In the genomic region with DNA sequence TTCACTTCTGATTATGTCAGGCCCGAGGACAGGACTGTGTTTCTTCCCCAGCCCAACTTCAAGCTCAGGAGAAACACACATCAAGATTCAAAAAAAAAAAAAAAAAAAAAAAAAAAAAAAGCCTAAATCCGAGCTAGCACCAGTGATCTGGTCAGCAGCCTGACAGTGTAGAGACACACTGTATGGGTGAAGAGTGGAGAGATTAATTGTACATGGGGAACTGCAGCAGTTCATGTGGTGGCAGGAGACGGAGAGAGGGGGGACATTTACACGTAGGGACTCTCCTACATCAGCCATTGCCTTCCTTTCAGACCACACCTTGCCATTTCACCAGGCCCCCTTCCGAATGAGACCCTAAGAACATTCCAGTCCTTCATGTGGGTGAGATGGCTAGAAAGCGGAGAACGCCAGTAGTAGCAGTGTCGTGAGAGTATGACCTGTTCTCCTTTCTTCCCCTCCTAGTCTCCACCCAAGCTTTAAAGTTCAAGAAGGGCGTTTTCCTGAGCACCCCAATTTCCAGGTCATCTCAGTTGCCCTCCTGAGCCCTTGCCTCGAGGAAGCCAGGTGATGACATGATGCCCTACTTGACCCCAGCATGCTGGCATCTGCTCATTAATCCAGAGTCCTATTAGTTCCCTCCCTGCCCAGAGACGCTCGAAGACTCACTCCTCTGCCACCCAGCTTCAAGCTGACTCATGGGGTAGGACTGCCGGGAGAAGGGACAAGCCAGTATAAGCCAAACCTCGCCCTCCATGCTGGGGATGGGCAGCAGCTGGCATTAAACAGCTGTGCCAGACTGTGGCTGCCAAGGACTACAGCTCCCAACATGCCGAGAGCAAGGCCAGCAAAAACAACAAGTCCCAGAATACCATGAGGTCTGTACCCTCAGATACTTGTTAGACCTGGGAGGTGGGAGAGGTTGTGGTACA, we compare ENCODE assay signal across 8 mouse cellular contexts. TPM values are rescaled to one million over a fixed set of nuclear protein-coding genes. Genes with fewer than 3 reads are reported as not detected.
DNase-seq lines count a peak whose midpoint lies in the region; ATAC-seq lines count a peak whose summit lies in the region.

No protein-coding gene starts in this region.

- peak overlapping the region; percentile 77 for H3K4me3 ChIP-seq in forebrain, embryonic 12.5 days (replicated peaks)
- H3K4me3 ChIP-seq in hindbrain, embryonic 15.5 days = peak overlapping the region; percentile 94
- H3K4me3 ChIP-seq in limb, embryonic 12.5 days (replicated peaks) = peak overlapping the region; percentile 71
- peak overlapping the region; percentile 81 for H3K4me3 ChIP-seq in midbrain, embryonic 16.5 days (ENCODE audit: low read depth, low read length)

- H3K9me3 ChIP-seq in forebrain, embryonic 12.5 days = no peaks in the 10 kb centered on the region
- no peaks in the 10 kb centered on the region for H3K9me3 ChIP-seq in hindbrain, embryonic 15.5 days
- no peaks in the 10 kb centered on the region for H3K9me3 ChIP-seq in limb, embryonic 12.5 days
- no peaks in the 10 kb centered on the region for H3K9me3 ChIP-seq in midbrain, embryonic 16.5 days (replicated peaks; ENCODE audit: control insufficient read depth, low read length, poor library complexity, severe bottlenecking)

- peak; percentile 71 to 73 for DNase-seq in cerebellum, postnatal 10 days
- DNase-seq in cerebellum, adult 11 months = no peak
- DNase-seq in adipocyte (ENCODE audit: low spot score) = peak; percentile 75
- no peak for DNase-seq in natural killer cell, adult 2 months (ENCODE audit: low spot score in 2 of 2)

- ATAC-seq in forebrain, embryonic 12.5 days (ENCODE audit: low FRiP score) = no peak
- no peak for ATAC-seq in hindbrain, embryonic 15.5 days (ENCODE audit: low FRiP score, low read depth)
- no peak for ATAC-seq in limb, embryonic 12.5 days (ENCODE audit: insufficient number of reproducible peaks, insufficient read depth, low FRiP score, low TSS enrichment, low read depth)
- ATAC-seq in midbrain, embryonic 16.5 days = no peak

- H3K27ac ChIP-seq in forebrain, embryonic 12.5 days = peak overlapping the region; percentile 85
- H3K27ac ChIP-seq in hindbrain, embryonic 15.5 days (replicated peaks) = peak overlapping the region; percentile 82; the same call in 1 of the 2 replicates
- H3K27ac ChIP-seq in limb, embryonic 12.5 days = no peak overlapping the region
- H3K27ac ChIP-seq in midbrain, embryonic 16.5 days (ENCODE audit: low read length) = peak overlapping the region; percentile 84

- H3K4me2 ChIP-seq in forebrain, embryonic 12.5 days = peak overlapping the region; percentile 82
- H3K4me2 ChIP-seq in hindbrain, embryonic 15.5 days = peak overlapping the region; percentile 82
- peak overlapping the region; percentile 77 for H3K4me2 ChIP-seq in limb, embryonic 12.5 days
- peak overlapping the region; percentile 94 for H3K4me2 ChIP-seq in midbrain, embryonic 16.5 days (ENCODE audit: low read length)

- peaks cover 34% of the 10 kb centered on the region for H3K36me3 ChIP-seq in forebrain, embryonic 12.5 days (replicated peaks)
- peaks cover 25% of the 10 kb centered on the region for H3K36me3 ChIP-seq in hindbrain, embryonic 15.5 days
- peaks cover 31% of the 10 kb centered on the region for H3K36me3 ChIP-seq in limb, embryonic 12.5 days
- peaks cover 14% of the 10 kb centered on the region for H3K36me3 ChIP-seq in midbrain, embryonic 16.5 days (ENCODE audit: control insufficient read depth, insufficient read depth, low read length)

- WGBS in forebrain, embryonic 12.5 days = 65% methylated on average over 15 of the region's 15 CpGs
- 55% methylated on average over 15 of the region's 15 CpGs for WGBS in hindbrain, embryonic 15.5 days
- 53% methylated on average over 15 of the region's 15 CpGs for WGBS in limb, embryonic 12.5 days
- WGBS in midbrain, embryonic 16.5 days = 56% methylated on average over 15 of the region's 15 CpGs

- peak overlapping the region; percentile 82 for H3K9ac ChIP-seq in forebrain, embryonic 12.5 days
- H3K9ac ChIP-seq in hindbrain, embryonic 15.5 days = peak overlapping the region; percentile 82
- H3K9ac ChIP-seq in limb, embryonic 12.5 days (replicated peaks) = peak overlapping the region; percentile 77
- peak overlapping the region; percentile 87 for H3K9ac ChIP-seq in midbrain, embryonic 16.5 days (ENCODE audit: low read depth, low read length)

- no peaks in the 10 kb centered on the region for H3K27me3 ChIP-seq in forebrain, embryonic 12.5 days
- H3K27me3 ChIP-seq in hindbrain, embryonic 15.5 days = no peaks in the 10 kb centered on the region
- H3K27me3 ChIP-seq in limb, embryonic 12.5 days = no peaks in the 10 kb centered on the region
- no peaks in the 10 kb centered on the region for H3K27me3 ChIP-seq in midbrain, embryonic 16.5 days (ENCODE audit: control insufficient read depth, insufficient read depth, low read depth, low read length)

- H3K4me1 ChIP-seq in forebrain, embryonic 12.5 days = peaks cover 40% of the 10 kb centered on the region
- peaks cover 41% of the 10 kb centered on the region for H3K4me1 ChIP-seq in hindbrain, embryonic 15.5 days (replicated peaks)
- H3K4me1 ChIP-seq in limb, embryonic 12.5 days (replicated peaks) = peaks cover 24% of the 10 kb centered on the region
- H3K4me1 ChIP-seq in midbrain, embryonic 16.5 days (ENCODE audit: control insufficient read depth, insufficient read depth, low read length) = peaks cover 37% of the 10 kb centered on the region

RNA-seq across cellular contexts. Expression of a gene that starts 7.2 kb away (rescaled TPM):
- 40.3 and 40.6 TPM in 2 replicates for polyA plus RNA-seq in forebrain, embryonic 12.5 days (2016; fragmentation: Nextera tagmentation; extraction: Ambion mirVana)
- 37.5 and 38.9 TPM in 2 replicates for polyA plus RNA-seq in hindbrain, embryonic 15.5 days (2015; fragmentation: Nextera tagmentation; extraction: Ambion mirVana)
- polyA plus RNA-seq in limb, embryonic 12.5 days (2016; fragmentation: Nextera tagmentation; extraction: Ambion mirVana) = 12.1 and 13.4 TPM in 2 replicates
- 43.4 and 49.9 TPM in 2 replicates for polyA plus RNA-seq in midbrain, embryonic 16.5 days (2015; fragmentation: Nextera tagmentation; extraction: Ambion mirVana)

RNA-seq across cellular contexts. Expression of a gene that starts 7.3 kb away (rescaled TPM):
- 308 and 324 TPM in 2 replicates for polyA plus RNA-seq in forebrain, embryonic 12.5 days (2016; fragmentation: Nextera tagmentation; extraction: Ambion mirVana)
- 227 and 236 TPM in 2 replicates for polyA plus RNA-seq in hindbrain, embryonic 15.5 days (2015; fragmentation: Nextera tagmentation; extraction: Ambion mirVana)
- 344 and 353 TPM in 2 replicates for polyA plus RNA-seq in limb, embryonic 12.5 days (2016; fragmentation: Nextera tagmentation; extraction: Ambion mirVana)
- 211 and 234 TPM in 2 replicates for polyA plus RNA-seq in midbrain, embryonic 16.5 days (2015; fragmentation: Nextera tagmentation; extraction: Ambion mirVana)

RNA-seq across cellular contexts. Expression of a gene that starts 13.2 kb away (rescaled TPM):
- 24.9 and 26.7 TPM in 2 replicates for polyA plus RNA-seq in forebrain, embryonic 12.5 days (2016; fragmentation: Nextera tagmentation; extraction: Ambion mirVana)
- polyA plus RNA-seq in hindbrain, embryonic 15.5 days (2015; fragmentation: Nextera tagmentation; extraction: Ambion mirVana) = 28.9 and 29.6 TPM in 2 replicates
- polyA plus RNA-seq in limb, embryonic 12.5 days (2016; fragmentation: Nextera tagmentation; extraction: Ambion mirVana) = 27.0 and 30.3 TPM in 2 replicates
- polyA plus RNA-seq in midbrain, embryonic 16.5 days (2015; fragmentation: Nextera tagmentation; extraction: Ambion mirVana) = 29.0 and 32.0 TPM in 2 replicates

RNA-seq across cellular contexts. Expression of a gene that starts 19.9 kb away (rescaled TPM):
- 25.3 and 25.5 TPM in 2 replicates for polyA plus RNA-seq in forebrain, embryonic 12.5 days (2016; fragmentation: Nextera tagmentation; extraction: Ambion mirVana)
- polyA plus RNA-seq in hindbrain, embryonic 15.5 days (2015; fragmentation: Nextera tagmentation; extraction: Ambion mirVana) = 16.1 and 19.2 TPM in 2 replicates
- 3.5 and 4.0 TPM in 2 replicates for polyA plus RNA-seq in limb, embryonic 12.5 days (2016; fragmentation: Nextera tagmentation; extraction: Ambion mirVana)
- 19.5 and 20.8 TPM in 2 replicates for polyA plus RNA-seq in midbrain, embryonic 16.5 days (2015; fragmentation: Nextera tagmentation; extraction: Ambion mirVana)

RNA-seq across cellular contexts. Expression of a gene that starts 28.5 kb away (rescaled TPM):
- 21.6 and 26.7 TPM in 2 replicates for polyA plus RNA-seq in forebrain, embryonic 12.5 days (2016; fragmentation: Nextera tagmentation; extraction: Ambion mirVana)
- polyA plus RNA-seq in hindbrain, embryonic 15.5 days (2015; fragmentation: Nextera tagmentation; extraction: Ambion mirVana) = 21.1 and 25.4 TPM in 2 replicates
- 18.4 and 20.6 TPM in 2 replicates for polyA plus RNA-seq in limb, embryonic 12.5 days (2016; fragmentation: Nextera tagmentation; extraction: Ambion mirVana)
- polyA plus RNA-seq in midbrain, embryonic 16.5 days (2015; fragmentation: Nextera tagmentation; extraction: Ambion mirVana) = 26.9 and 30.0 TPM in 2 replicates

Comparison
In these comparisons a context has a peak if more than half of its experiments do, and no peak if none do; other contexts are left out.
1. DNase-seq: peak in cerebellum, postnatal 10 days (2 of 2) and adipocyte (single experiment); none in cerebellum, adult 11 months (single experiment) and natural killer cell, adult 2 months (0 of 2).
2. Peak in every context shown above with its lines, with median percentiles within 50 percentile points of each other: H3K4me2 ChIP-seq, H3K4me3 ChIP-seq and H3K9ac ChIP-seq.